Mouse (Mus musculus): ENCODE data around the gene Chaf1a.

GRCm38 (mm10) chr17:56031431-56031830 lies 8.8 kb upstream of the Chaf1a start:
- TF ChIP-seq MXI1 (IDR thresholded peaks at IDR 0.05; ENCODE audit: low read depth, low read length) (no peak), CTCF (IDR thresholded peaks at IDR 0.05 in 2 of 3, conservative IDR thresholded peaks at IDR 0.05 in 1 of 3; ENCODE audit: control insufficient read depth in 1 of 3, insufficient read depth in 1 of 3, low read depth in 2 of 3, low read length in 3 of 3, poor library complexity in 1 of 3, severe bottlenecking in 1 of 3) (no peak), EP300 (IDR thresholded peaks at IDR 0.05; ENCODE audit: low read depth in 1 of 2, low read length in 2 of 2) (no peak)

All from MEL (cell line).